Mouse (Mus musculus) midbrain, embryonic 15.5 days (tissue): ENCODE measurements around the gene 5730596B20Rik. TPM values are rescaled to one million over a fixed set of nuclear protein-coding genes. Genes with fewer than 3 reads are reported as not detected.

Source experiments
- ATAC-seq: fragments of 200-750 bp; cut with Nextera tagmentation; replicated peaks from 2 replicates; pipeline ENCODE4 v1.8.0; 2017; ENCODE audit warnings: moderate TSS enrichment
- H3K27ac ChIP-seq: fragments of 300-500 bp; sonication (generic); 2 replicates; pipeline ENCODE4 v1.5.1; 2015; ENCODE audit warnings: mild to moderate bottlenecking, inconsistent platforms
- H3K27me3 ChIP-seq: fragments of 300-500 bp; sonication (generic); replicated peaks from 2 replicates; pipeline ENCODE4 v1.6.1; 2015; ENCODE audit warnings: inconsistent platforms
- H3K36me3 ChIP-seq: fragments of 300-500 bp; sonication (generic); replicated peaks from 2 replicates; pipeline ENCODE4 v1.6.1; 2015; ENCODE audit warnings: inconsistent platforms
- H3K4me1 ChIP-seq: fragments of 300-500 bp; sonication (generic); 2 replicates; pipeline ENCODE4 v1.6.1; 2015; ENCODE audit warnings: inconsistent platforms
- H3K4me2 ChIP-seq: fragments of 300-500 bp; sonication (generic); 2 replicates; pipeline ENCODE4 v1.6.1; 2015; ENCODE audit warnings: inconsistent platforms, mild to moderate bottlenecking, moderate library complexity
- H3K4me3 ChIP-seq: fragments of 300-500 bp; sonication (generic); 2 replicates; pipeline ENCODE4 v1.5.1; 2015; ENCODE audit warnings: mild to moderate bottlenecking, inconsistent platforms
- H3K9ac ChIP-seq: fragments of 300-500 bp; sonication (generic); 2 replicates; pipeline ENCODE4 v1.6.1; 2015; ENCODE audit warnings: mild to moderate bottlenecking, inconsistent platforms
- H3K9me3 ChIP-seq: fragments of 300-500 bp; sonication (generic); 2 replicates; pipeline ENCODE4 v1.6.1; 2016; ENCODE audit warnings: inconsistent platforms
- WGBS: fragments of 180-500 bp; shearing (Covaris S2); methylation state at CpG from one replicate; pipeline ENCODE4 v1.1.7; 2015; ENCODE audit warnings: mixed read lengths; 5-methylcytosine and 5-hydroxymethylcytosine counted together
- polyA plus RNA-seq: library from polyadenylated mRNA; unstranded; fragments of >200 nt; fragmentation: Nextera tagmentation; extraction: Ambion mirVana; gene quantifications from 2 replicates; pipeline ENCODE4 v1.2.1, GENCODE M21; 2015

5730596B20Rik gene
- polyA plus RNA-seq, 1 experiment from 2014 or later, result not detected

GRCm38 (mm10) chr6:52215070-52215469, 37.8 kb downstream of the 5730596B20Rik start:
- ATAC-seq, result no peak
- no peak overlapping the region for H3K9ac ChIP-seq
- 14% methylated on average over 3 of the region's 3 CpGs for WGBS

GRCm38 (mm10) chr6:52215771-52216535, 38.7 kb downstream of the 5730596B20Rik start:
- Histone ChIP-seq H3K4me3 (no peak overlapping the region), H3K27ac (no peak overlapping the region), H3K4me2 (no peak overlapping the region), H3K36me3 (no peaks in the 10 kb centered on the region), H3K27me3 (peaks cover 98% of the 10 kb centered on the region), H3K9me3 (no peaks in the 10 kb centered on the region), H3K4me1 (peaks cover 16% of the 10 kb centered on the region), H3K9ac (no peak overlapping the region)
- ATAC-seq, result no peak
- WGBS, result 2% methylated on average over 30 of the region's 30 CpGs

More at GRCm38 (mm10) chr6:52215070-52215469, 37.8 kb downstream of the 5730596B20Rik start:
- no peak overlapping the region for H3K4me3 ChIP-seq
- no peaks in the 10 kb centered on the region for H3K36me3 ChIP-seq
- H3K27me3 ChIP-seq, result peaks cover 97% of the 10 kb centered on the region
- peaks cover 16% of the 10 kb centered on the region for H3K4me1 ChIP-seq
- H3K4me2 ChIP-seq, result no peak overlapping the region
- no peaks in the 10 kb centered on the region for H3K9me3 ChIP-seq
- H3K27ac ChIP-seq, result no peak overlapping the region

GRCm38 (mm10) chr6:52216691-52217458, 39.6 kb downstream of the 5730596B20Rik start:
- peak overlapping the region; percentile 3; the same call in 1 of the 2 replicates for H3K4me2 ChIP-seq
- H3K27ac ChIP-seq, result no peak overlapping the region
- H3K4me3 ChIP-seq, result 0 out of 2 replicates have a peak overlapping the region, but pooled peaks have one; percentile 1
- peaks cover 98% of the 10 kb centered on the region for H3K27me3 ChIP-seq
- ATAC-seq, result no peak
- 3% methylated on average over 60 of the region's 60 CpGs for WGBS
- H3K9ac ChIP-seq, result no peak overlapping the region
- H3K4me1 ChIP-seq, result peaks cover 17% of the 10 kb centered on the region
- no peaks in the 10 kb centered on the region for H3K36me3 ChIP-seq
- no peaks in the 10 kb centered on the region for H3K9me3 ChIP-seq

- H3K27me3 ChIP-seq, result peaks cover 98% of the 10 kb centered on the region
- 0 out of 2 replicates have a peak overlapping the region, but pooled peaks have one; percentile 1 for H3K4me3 ChIP-seq
- H3K4me1 ChIP-seq, result peaks cover 17% of the 10 kb centered on the region
- peak overlapping the region; percentile 3; the same call in 1 of the 2 replicates for H3K4me2 ChIP-seq
- ATAC-seq, result no peak
- H3K27ac ChIP-seq, result no peak overlapping the region
- under 1% methylated on average over 25 of the region's 25 CpGs for WGBS
- no peaks in the 10 kb centered on the region for H3K36me3 ChIP-seq
- H3K9me3 ChIP-seq, result no peaks in the 10 kb centered on the region
- no peak overlapping the region for H3K9ac ChIP-seq
Observed at GRCm38 (mm10) chr6:52217459-52217768, 40.1 kb downstream of the 5730596B20Rik start.

- Histone ChIP-seq H3K9me3 (no peaks in the 10 kb centered on the region), H3K9ac (no peak overlapping the region), H3K36me3 (no peaks in the 10 kb centered on the region), H3K27ac (no peak overlapping the region), H3K4me2 (no peak overlapping the region), H3K27me3 (peaks cover 98% of the 10 kb centered on the region), H3K4me1 (peaks cover 17% of the 10 kb centered on the region), H3K4me3 (no peak overlapping the region)
- WGBS, result 5% methylated on average over 23 of the region's 23 CpGs
- no peak for ATAC-seq
Observed at GRCm38 (mm10) chr6:52217895-52218642, 40.8 kb downstream of the 5730596B20Rik start.

GRCm38 (mm10) chr6:52218643-52219215, 41.4 kb downstream of the 5730596B20Rik start:
- Histone ChIP-seq H3K9ac (no peak overlapping the region), H3K27ac (no peak overlapping the region), H3K27me3 (peaks cover 98% of the 10 kb centered on the region), H3K36me3 (no peaks in the 10 kb centered on the region), H3K4me1 (peaks cover 17% of the 10 kb centered on the region), H3K4me3 (no peak overlapping the region), H3K4me2 (no peak overlapping the region), H3K9me3 (no peaks in the 10 kb centered on the region)
- 7% methylated on average over 14 of the region's 14 CpGs for WGBS
- no peak for ATAC-seq

- H3K27ac ChIP-seq, result no peak overlapping the region
- no peak overlapping the region for H3K9ac ChIP-seq
- WGBS, result 20% methylated on average over 9 of the region's 9 CpGs
Observed at GRCm38 (mm10) chr6:52219234-52219942, 42.1 kb downstream of the 5730596B20Rik start.

GRCm38 (mm10) chr6:52220003-52220864, 42.9 kb downstream of the 5730596B20Rik start:
- no peak for ATAC-seq
- H3K4me2 ChIP-seq, result no peak overlapping the region
- no peak overlapping the region for H3K27ac ChIP-seq
- 10% methylated on average over 32 of the region's 32 CpGs for WGBS
- no peak overlapping the region for H3K9ac ChIP-seq
- peaks cover 98% of the 10 kb centered on the region for H3K27me3 ChIP-seq
- H3K36me3 ChIP-seq, result no peaks in the 10 kb centered on the region
- no peak overlapping the region for H3K4me3 ChIP-seq
- H3K9me3 ChIP-seq, result no peaks in the 10 kb centered on the region
- peaks cover 17% of the 10 kb centered on the region for H3K4me1 ChIP-seq

More at GRCm38 (mm10) chr6:52219234-52219942, 42.1 kb downstream of the 5730596B20Rik start:
- ATAC-seq, result no peak
- H3K36me3 ChIP-seq, result no peaks in the 10 kb centered on the region
- no peak overlapping the region for H3K4me3 ChIP-seq
- H3K4me2 ChIP-seq, result no peak overlapping the region
- H3K9me3 ChIP-seq, result no peaks in the 10 kb centered on the region
- peaks cover 17% of the 10 kb centered on the region for H3K4me1 ChIP-seq
- H3K27me3 ChIP-seq, result peaks cover 98% of the 10 kb centered on the region

GRCm38 (mm10) chr6:52220865-52221310, 43.6 kb downstream of the 5730596B20Rik start:
- Histone ChIP-seq H3K4me2 (peak overlapping the region; percentile 88), H3K9ac (no peak overlapping the region), H3K36me3 (no peaks in the 10 kb centered on the region), H3K4me3 (peak overlapping the region; percentile 48; the same call in 1 of the 2 replicates), H3K27ac (no peak overlapping the region), H3K4me1 (peaks cover 17% of the 10 kb centered on the region), H3K9me3 (no peaks in the 10 kb centered on the region), H3K27me3 (peaks cover 98% of the 10 kb centered on the region)
- 7% methylated on average over 12 of the region's 12 CpGs for whole genome bisulfite sequencing
- no peak for ATAC-seq

GRCm38 (mm10) chr6:52221337-52221992, 44.2 kb downstream of the 5730596B20Rik start, which contains the start of gene Hoxa7:
TSS of gene Hoxa7 (minus strand) at chr6:52221854.
- peaks cover 17% of the 10 kb centered on the region for H3K4me1 ChIP-seq
- peak within 1 kb of the TSS; percentile 35 for H3K9ac ChIP-seq
- H3K36me3 ChIP-seq, result no peaks in the 10 kb centered on the region
- no peak within 1 kb of the TSS for H3K27ac ChIP-seq
- H3K4me3 ChIP-seq, result peak within 1 kb of the TSS; percentile 48
- H3K27me3 ChIP-seq, result peaks cover 98% of the 10 kb centered on the region
- under 1% methylated on average over 46 of the region's 46 CpGs for WGBS
- no peaks in the 10 kb centered on the region for H3K9me3 ChIP-seq
- H3K4me2 ChIP-seq, result peak within 1 kb of the TSS; percentile 88
- ATAC-seq, result peak; percentile 73
